Mouse (Mus musculus): ENCODE measurements around the gene Ccdc121. TPM values are rescaled to one million over a fixed set of nuclear protein-coding genes. Genes with fewer than 3 reads are reported as not detected.

Gene Ccdc121
- total RNA-seq (2023) = not detected

GRCm38 (mm10) chr1:181511307-181511706 is at the start of gene Ccdc121:
Gene Ccdc121, minus strand, starts transcription at chr1:181511451.

Other genes starting within 250 kb of the Ccdc121 start
- gene Cnih3, start 158.8 kb downstream of the Ccdc121 start, total RNA-seq (2023) = not detected
- not detected for gene Dnah14, start 65.1 kb upstream of the Ccdc121 start, total RNA-seq (2023)